Mouse (Mus musculus): ENCODE measurements at regions not wholly inside any gene's neighbourhood (a gene's known extent, or its start where the extent isn't known, plus 50 kb on each side); places are given as distances from the start of the nearest gene placed in this dataset.

GRCm38 (mm10) chr2:100088614-100089013 lies 1421.5 kb upstream of the Gm10800 start:
- no peak overlapping the region for H3K9ac ChIP-seq (ENCODE audit: low read depth, low read length)
- 63% methylated on average over 4 of the region's 4 CpGs for whole genome bisulfite sequencing
- H3K27ac ChIP-seq (replicated peaks; ENCODE audit: low read depth, low read length), result no peak overlapping the region
- H3K36me3 ChIP-seq (ENCODE audit: control insufficient read depth, insufficient read depth, low read length), result no peaks in the 10 kb centered on the region
- H3K27me3 ChIP-seq (replicated peaks; ENCODE audit: control insufficient read depth, insufficient read depth, low read length), result no peaks in the 10 kb centered on the region
- no peaks in the 10 kb centered on the region for H3K9me3 ChIP-seq (ENCODE audit: control insufficient read depth, low read length)
- ATAC-seq (ENCODE audit: low read depth) (peak; percentile 44; the same call in 1 of the 2 replicates), DNase-seq (ENCODE audit: low spot score) (peak; percentile 26)
- no peaks in the 10 kb centered on the region for H3K4me1 ChIP-seq (ENCODE audit: control insufficient read depth, insufficient read depth, low read length)
- H3K4me2 ChIP-seq (ENCODE audit: low read depth, low read length), result no peak overlapping the region
- H3K4me3 ChIP-seq (ENCODE audit: low read depth, low read length), result no peak overlapping the region

GRCm38 (mm10) chr2:100077185-100077584 lies 1410.1 kb upstream of the Gm10800 start:
- no peak for ATAC-seq (ENCODE audit: low read depth)
- no peaks in the 10 kb centered on the region for H3K36me3 ChIP-seq (ENCODE audit: control insufficient read depth, insufficient read depth, low read length)
- 25% methylated on average over 1 of the region's 1 CpGs for WGBS

More at GRCm38 (mm10) chr2:100077185-100077584, 1410.1 kb upstream of the Gm10800 start:
- Histone ChIP-seq H3K27me3 (replicated peaks; ENCODE audit: control insufficient read depth, insufficient read depth, low read length) (no peaks in the 10 kb centered on the region), H3K4me1 (ENCODE audit: control insufficient read depth, insufficient read depth, low read length) (no peaks in the 10 kb centered on the region), H3K9ac (ENCODE audit: low read depth, low read length) (no peak overlapping the region), H3K27ac (replicated peaks; ENCODE audit: low read depth, low read length) (no peak overlapping the region), H3K4me3 (ENCODE audit: low read depth, low read length) (no peak overlapping the region), H3K9me3 (ENCODE audit: control insufficient read depth, low read length) (no peaks in the 10 kb centered on the region), H3K4me2 (ENCODE audit: low read depth, low read length) (no peak overlapping the region)
- DNase-seq (ENCODE audit: low spot score), result no peak
